Mouse (Mus musculus) midbrain, embryonic 14.5 days (tissue): ENCODE measurements at regions not wholly inside any gene's neighbourhood (a gene's known extent, or its start where the extent isn't known, plus 50 kb on each side); places are given as distances from the start of the nearest gene placed in this dataset.

Source experiments
- ATAC-seq: fragments of 200-750 bp; cut with Nextera tagmentation; 2 replicates; pipeline ENCODE4 v1.8.0; 2017; ENCODE audit warnings: moderate number of reproducible peaks, moderate library complexity; ENCODE audit not compliant: low FRiP score, low TSS enrichment
- DNase-seq: peaks from one replicate; pipeline ENCODE4 v3.0.0-alpha.2; 2015
- H3K27ac ChIP-seq: fragments of 300-500 bp; sonication (generic); replicated peaks from 2 replicates; pipeline ENCODE4 v1.5.1; 2014; ENCODE audit warnings: mild to moderate bottlenecking, low read depth, low read length, moderate library complexity
- H3K27me3 ChIP-seq: fragments of 300-500 bp; sonication (generic); 2 replicates; pipeline ENCODE4 v1.6.1; 2014; ENCODE audit warnings: low read length, control low read depth, mixed read lengths; ENCODE audit not compliant: control insufficient read depth, insufficient read depth
- H3K36me3 ChIP-seq: fragments of 300-500 bp; sonication (generic); 2 replicates; pipeline ENCODE4 v1.6.1; 2014; ENCODE audit warnings: low read length, control low read depth; ENCODE audit not compliant: control insufficient read depth, insufficient read depth
- H3K4me1 ChIP-seq: fragments of 300-500 bp; sonication (generic); 2 replicates; pipeline ENCODE4 v1.6.1; 2014; ENCODE audit warnings: mild to moderate bottlenecking, antibody characterized with exemption, low read length, control low read depth; ENCODE audit not compliant: control insufficient read depth, insufficient read depth
- H3K4me2 ChIP-seq: fragments of 300-500 bp; sonication (generic); 2 replicates; pipeline ENCODE4 v1.6.1; 2014; ENCODE audit warnings: mild to moderate bottlenecking, low read length, moderate library complexity
- H3K4me3 ChIP-seq: fragments of 300-500 bp; sonication (generic); replicated peaks from 2 replicates; pipeline ENCODE4 v1.5.1; 2014; ENCODE audit warnings: low read depth, low read length
- H3K9ac ChIP-seq: fragments of 300-500 bp; sonication (generic); replicated peaks from 2 replicates; pipeline ENCODE4 v1.6.1; 2014; ENCODE audit warnings: mild to moderate bottlenecking, low read length, moderate library complexity
- H3K9me3 ChIP-seq: fragments of 300-500 bp; sonication (generic); 2 replicates; pipeline ENCODE4 v1.6.1; 2016; ENCODE audit warnings: low read length, control low read depth, mixed read lengths; ENCODE audit not compliant: control insufficient read depth
- WGBS: fragments of 180-500 bp; shearing (Covaris S2); extraction: QIAGEN DNeasy Blood & Tissue Kit; methylation state at CpG from one replicate; pipeline ENCODE4 v1.1.7; 2014; 5-methylcytosine and 5-hydroxymethylcytosine counted together

DNA sequence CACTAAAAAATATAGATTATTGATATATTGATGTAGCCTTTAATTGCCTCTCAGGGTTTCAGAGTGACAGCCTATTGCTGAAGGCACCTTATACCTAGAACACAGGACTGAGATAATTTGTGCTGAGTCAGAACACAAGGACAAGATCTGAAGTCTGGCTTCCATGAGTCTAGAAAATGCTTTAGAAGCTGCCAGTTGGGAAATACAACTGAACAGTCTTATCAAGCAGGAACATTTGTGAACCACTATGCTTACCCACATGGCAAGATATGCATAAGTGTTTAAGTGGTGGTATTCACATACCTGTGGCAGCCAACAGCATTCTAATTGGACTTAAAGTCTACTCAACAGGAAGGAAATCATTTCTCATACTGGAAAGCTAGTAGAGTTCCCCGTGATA, 202.1 kb upstream of the Tpm3-rs7 start:
- Histone ChIP-seq H3K36me3 (no peaks in the 10 kb centered on the region), H3K4me1 (no peaks in the 10 kb centered on the region), H3K9me3 (no peaks in the 10 kb centered on the region), H3K4me3 (no peak overlapping the region), H3K27me3 (no peaks in the 10 kb centered on the region), H3K4me2 (no peak overlapping the region), H3K9ac (no peak overlapping the region), H3K27ac (no peak overlapping the region)
- no peak for ATAC-seq
- DNase-seq = no peak
- 90% methylated on average over 1 of the region's 1 CpGs for WGBS

DNA sequence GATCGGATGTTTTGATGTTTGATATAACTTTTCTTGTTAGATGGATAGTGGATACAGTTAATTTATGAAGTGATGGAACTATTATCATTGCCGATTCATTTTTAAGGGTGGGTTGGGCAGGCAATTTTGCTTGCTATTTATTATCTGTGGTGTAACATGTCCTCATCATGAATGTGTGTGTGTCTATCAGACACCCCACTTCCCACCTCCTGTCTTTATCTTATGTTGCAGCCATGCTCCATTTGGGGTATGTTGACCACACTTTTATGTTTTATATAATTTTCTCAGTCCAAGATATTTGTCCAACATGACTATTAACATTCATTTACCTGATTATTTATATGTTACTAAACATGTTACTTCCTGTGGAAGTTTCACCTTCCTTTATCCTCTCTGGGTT, 175.6 kb upstream of the Tpm3-rs7 start:
- no peak overlapping the region for H3K4me3 ChIP-seq
- 98% methylated on average over 2 of the region's 2 CpGs for WGBS
- H3K9me3 ChIP-seq = no peaks in the 10 kb centered on the region
- no peak overlapping the region for H3K27ac ChIP-seq
- no peaks in the 10 kb centered on the region for H3K36me3 ChIP-seq
- no peak overlapping the region for H3K4me2 ChIP-seq
- no peak overlapping the region for H3K9ac ChIP-seq
- ATAC-seq (no peak), DNase-seq (no peak)
- H3K4me1 ChIP-seq = no peaks in the 10 kb centered on the region
- H3K27me3 ChIP-seq = no peaks in the 10 kb centered on the region

DNA sequence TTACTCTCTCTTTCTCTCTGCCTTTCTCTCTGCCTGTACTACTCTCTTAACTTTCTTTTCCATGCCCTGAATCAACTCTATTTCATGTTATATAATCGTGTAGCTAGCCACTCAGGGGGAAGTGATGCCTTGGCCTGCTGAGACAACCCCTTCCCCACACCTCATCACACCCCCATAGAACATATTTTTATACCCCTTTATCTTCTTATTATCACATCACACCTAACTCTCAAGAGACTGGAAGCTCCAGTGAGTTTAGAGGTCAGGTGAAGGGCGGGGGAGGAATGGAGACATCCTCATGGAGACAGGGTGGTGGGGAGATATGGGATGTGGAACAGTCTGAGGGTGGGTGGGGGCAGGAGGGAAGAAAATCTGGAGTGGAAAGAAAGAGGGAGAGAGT, 145.8 kb upstream of the Tpm3-rs7 start:
- Histone ChIP-seq H3K27ac (no peak overlapping the region), H3K27me3 (no peaks in the 10 kb centered on the region), H3K4me2 (no peak overlapping the region), H3K4me1 (peaks cover 5% of the 10 kb centered on the region), H3K9me3 (no peaks in the 10 kb centered on the region), H3K9ac (no peak overlapping the region), H3K36me3 (no peaks in the 10 kb centered on the region), H3K4me3 (no peak overlapping the region)
- DNase-seq (no peak), ATAC-seq (no peak)
- WGBS = 87% methylated on average over 2 of the region's 2 CpGs

DNA sequence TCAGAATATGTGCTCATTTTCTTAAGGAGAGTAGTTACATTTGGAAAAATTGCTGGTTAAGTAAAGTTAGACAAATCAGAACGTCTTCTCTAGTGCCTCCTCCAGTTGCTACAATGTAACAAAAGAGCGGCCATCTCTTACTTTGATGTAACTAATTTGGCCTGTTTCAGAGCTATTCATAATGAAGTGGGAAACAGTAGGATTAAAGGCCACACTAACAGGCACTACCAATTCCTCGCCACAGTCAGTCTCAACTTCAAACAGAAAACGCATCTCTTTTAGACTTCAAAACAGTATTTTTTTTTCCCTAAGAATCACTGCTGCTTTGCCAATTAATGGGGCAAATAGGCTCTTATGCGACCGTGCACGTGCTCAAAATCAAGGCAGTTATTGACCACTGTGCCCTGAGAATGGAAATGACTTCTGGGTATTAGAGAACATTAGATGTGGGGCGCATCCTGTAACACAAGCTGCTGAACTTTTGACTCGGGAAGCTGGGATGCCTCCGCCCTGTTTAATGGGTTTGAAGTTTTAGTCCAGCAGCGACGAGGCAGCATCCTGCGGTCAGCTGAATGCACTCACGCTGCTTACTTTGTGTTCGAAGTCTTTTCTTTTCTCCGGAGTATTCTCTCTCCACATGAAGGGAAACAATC, 131.9 kb upstream of the Tpm3-rs7 start:
- no peak for ATAC-seq

DNA sequence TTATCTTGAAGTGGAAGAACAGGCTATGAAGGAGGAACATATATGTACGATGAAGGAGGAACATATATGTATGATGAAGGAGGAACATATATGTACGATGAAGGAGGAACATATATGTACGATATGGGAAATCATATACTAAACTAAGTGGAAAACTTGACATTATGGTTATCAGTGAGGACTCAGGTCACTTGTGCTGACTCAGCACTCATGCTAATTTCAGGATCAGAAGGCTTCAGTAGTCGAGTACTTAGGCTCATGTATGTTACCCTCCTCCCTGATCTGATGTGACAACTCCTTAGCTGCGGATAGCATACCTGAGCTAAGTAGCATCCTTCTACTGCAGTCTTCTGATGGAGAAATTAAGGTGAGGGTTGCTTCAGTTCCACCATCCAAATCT, 102.4 kb upstream of the Tpm3-rs7 start:
- 90% methylated on average over 5 of the region's 5 CpGs for WGBS
- DNase-seq (no peak), ATAC-seq (no peak)
- no peak overlapping the region for H3K4me3 ChIP-seq
- no peak overlapping the region for H3K27ac ChIP-seq
- no peaks in the 10 kb centered on the region for H3K27me3 ChIP-seq
- H3K9me3 ChIP-seq = no peaks in the 10 kb centered on the region
- H3K9ac ChIP-seq = no peak overlapping the region
- no peak overlapping the region for H3K4me2 ChIP-seq
- no peaks in the 10 kb centered on the region for H3K4me1 ChIP-seq
- no peaks in the 10 kb centered on the region for H3K36me3 ChIP-seq

More for the DNA sequence above, 131.9 kb upstream of the Tpm3-rs7 start:
- WGBS = 8% methylated on average over 16 of the region's 16 CpGs
- DNase-seq = peak; percentile 51
- Histone ChIP-seq H3K4me1 (peaks cover 4% of the 10 kb centered on the region; the same call in 1 of the 2 replicates), H3K4me3 (0 out of 2 replicates have a peak overlapping the region, but pooled peaks have one; percentile 5), H3K27me3 (no peaks in the 10 kb centered on the region), H3K27ac (no peak overlapping the region), H3K4me2 (peak overlapping the region; percentile 42), H3K36me3 (no peaks in the 10 kb centered on the region), H3K9me3 (no peaks in the 10 kb centered on the region), H3K9ac (no peak overlapping the region)
